Mouse (Mus musculus) lung, adult 2 months (tissue): ENCODE data around the gene Carmil1.

ENCODE experiments used
- CTCF ChIP-seq: fragments of 200-500 bp; IDR thresholded peaks from 2 replicates; pipeline ENCODE4 v1.5.1; 2011; ENCODE audit warnings: mild to moderate bottlenecking, low read length, control low read depth; ENCODE audit not compliant: insufficient read depth
- POLR2A ChIP-seq: fragments of 200-500 bp; IDR thresholded peaks from 2 replicates; pipeline ENCODE4 v1.6.1; 2011; ENCODE audit warnings: low read depth, mild to moderate bottlenecking, control low read depth, low read length, borderline replicate concordance; ENCODE audit errors: extremely low read depth

DNA sequence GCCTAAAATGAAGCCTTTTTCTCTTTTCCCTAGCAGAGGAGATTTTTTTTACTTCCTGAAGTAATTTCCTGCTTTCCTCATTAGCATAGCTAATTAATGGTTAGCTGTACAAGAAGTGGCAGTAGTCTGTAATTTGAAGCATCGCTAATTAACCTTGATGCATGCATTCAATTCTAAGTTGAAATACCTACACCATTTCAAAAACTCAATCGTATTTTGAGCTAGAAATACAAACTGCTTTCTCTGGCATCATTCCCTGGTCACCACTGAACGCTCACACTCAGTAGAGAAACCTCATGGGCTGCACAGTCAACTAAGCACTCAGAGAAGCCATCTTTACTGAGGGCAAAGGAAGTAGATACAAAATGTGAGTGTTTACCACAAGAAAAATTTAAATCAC is 285.8 kb downstream of the Carmil1 start:
- TF ChIP-seq CTCF (no peak), POLR2A (no peak)
